Mouse (Mus musculus) natural killer cell, adult 2 months (primary cell): ENCODE data around the gene Ccer2.

ENCODE experiments used
- DNase-seq, 2 experiments: peaks; one replicate each; pipeline ENCODE4 v3.0.0; 2022; ENCODE audit warnings: low spot score in 2 of 2

The Ccer2 gene

GRCm38 (mm10) chr7:28790066-28790806 lies 34.3 kb downstream of the Ccer2 start:
- no peak for DNase-seq

- DNase-seq, result no peak
These were observed 35.7 kb downstream of the Ccer2 start for GRCm38 (mm10) chr7:28791706-28792105.

GRCm38 (mm10) chr7:28792391-28793185 lies 36.6 kb downstream of the Ccer2 start:
- peak; percentile 80 to 89 for DNase-seq

GRCm38 (mm10) chr7:28793834-28794233 lies 37.9 kb downstream of the Ccer2 start:
- no peak for DNase-seq

GRCm38 (mm10) chr7:28794496-28794895 lies 38.5 kb downstream of the Ccer2 start:
- DNase-seq, result no peak

GRCm38 (mm10) chr7:28795832-28796231 lies 39.9 kb downstream of the Ccer2 start:
- DNase-seq, result no peak

GRCm38 (mm10) chr7:28796562-28796975 lies 40.6 kb downstream of the Ccer2 start:
- DNase-seq, result peak; percentile 72 to 81

- no peak for DNase-seq
These were observed 44.0 kb downstream of the Ccer2 start for GRCm38 (mm10) chr7:28799994-28800393.

- no peak for DNase-seq
These were observed 45.5 kb downstream of the Ccer2 start for GRCm38 (mm10) chr7:28801451-28801850.

- no peak for DNase-seq
These were observed 46.1 kb downstream of the Ccer2 start for GRCm38 (mm10) chr7:28801901-28802670.

GRCm38 (mm10) chr7:28802846-28803588 lies 47.0 kb downstream of the Ccer2 start:
- DNase-seq, result no peak

GRCm38 (mm10) chr7:28803756-28804155 lies 47.8 kb downstream of the Ccer2 start:
- DNase-seq, result no peak

- DNase-seq, result peak in 1 of 2 experiments; percentile 58
These were observed 50.9 kb downstream of the Ccer2 start for GRCm38 (mm10) chr7:28806869-28807268.

- DNase-seq, result no peak
These were observed 51.8 kb downstream of the Ccer2 start for GRCm38 (mm10) chr7:28807641-28808220.

GRCm38 (mm10) chr7:28808221-28808941 lies 52.4 kb downstream of the Ccer2 start, which contains the start of gene Hnrnpl:
Gene Hnrnpl (plus strand): TSS chr7:28808541.
- DNase-seq, result peak; percentile 78 to 88
